Mouse (Mus musculus): Measurements from ENCODE around the gene Cox4i2. TPM values are rescaled to one million over a fixed set of nuclear protein-coding genes. Genes with fewer than 3 reads are reported as not detected.

Gene Cox4i2
- polyA plus RNA-seq, 1 experiment from 2014 or later = 4.8 TPM

GRCm38 (mm10) chr2:152756474-152757393, 2.8 kb downstream of the Cox4i2 start:
- 54% methylated on average over 17 of the region's 17 CpGs for WGBS
- ATAC-seq (ENCODE audit: low FRiP score) = no peak
- H3K4me1 ChIP-seq = peaks cover 15% of the 10 kb centered on the region
- no peaks in the 10 kb centered on the region for H3K9me3 ChIP-seq (replicated peaks)
- H3K9ac ChIP-seq (replicated peaks) = no peak overlapping the region
- H3K4me2 ChIP-seq = no peak overlapping the region
- no peak overlapping the region for H3K27ac ChIP-seq (replicated peaks)
- H3K36me3 ChIP-seq = no peaks in the 10 kb centered on the region
- H3K27me3 ChIP-seq (replicated peaks) = 0 out of 2 replicates have a peak, but pooled peaks cover 8% of the 10 kb centered on the region
- H3K4me3 ChIP-seq (replicated peaks) = no peak overlapping the region

- no peak for ATAC-seq (ENCODE audit: low FRiP score)
- no peak overlapping the region for H3K9ac ChIP-seq (replicated peaks)
- H3K27ac ChIP-seq (replicated peaks) = no peak overlapping the region
- no peak overlapping the region for H3K4me2 ChIP-seq
- H3K4me3 ChIP-seq (replicated peaks) = no peak overlapping the region
- peaks cover 15% of the 10 kb centered on the region for H3K4me1 ChIP-seq
- H3K9me3 ChIP-seq (replicated peaks) = no peaks in the 10 kb centered on the region
- 40% methylated on average over 2 of the region's 2 CpGs for WGBS
- H3K27me3 ChIP-seq (replicated peaks) = 0 out of 2 replicates have a peak, but pooled peaks cover 8% of the 10 kb centered on the region
- H3K36me3 ChIP-seq = no peaks in the 10 kb centered on the region
These were observed 3.5 kb downstream of the Cox4i2 start for GRCm38 (mm10) chr2:152757478-152757877.

GRCm38 (mm10) chr2:152758351-152758750, 4.4 kb downstream of the Cox4i2 start:
- Histone ChIP-seq H3K27me3 (replicated peaks) (0 out of 2 replicates have a peak, but pooled peaks cover 8% of the 10 kb centered on the region), H3K4me3 (replicated peaks) (no peak overlapping the region), H3K27ac (replicated peaks) (no peak overlapping the region), H3K9ac (replicated peaks) (no peak overlapping the region), H3K9me3 (replicated peaks) (no peaks in the 10 kb centered on the region), H3K36me3 (no peaks in the 10 kb centered on the region), H3K4me2 (no peak overlapping the region), H3K4me1 (peaks cover 15% of the 10 kb centered on the region)
- WGBS = 58% methylated on average over 4 of the region's 4 CpGs
- ATAC-seq (ENCODE audit: low FRiP score) = no peak

- Histone ChIP-seq H3K4me3 (replicated peaks) (no peak overlapping the region), H3K4me2 (no peak overlapping the region), H3K4me1 (peaks cover 15% of the 10 kb centered on the region), H3K9me3 (replicated peaks) (no peaks in the 10 kb centered on the region), H3K27me3 (replicated peaks) (no peaks in the 10 kb centered on the region), H3K9ac (replicated peaks) (no peak overlapping the region), H3K27ac (replicated peaks) (no peak overlapping the region), H3K36me3 (no peaks in the 10 kb centered on the region)
- 82% methylated on average over 6 of the region's 6 CpGs for WGBS
- no peak for ATAC-seq (ENCODE audit: low FRiP score)
These were observed 9.3 kb downstream of the Cox4i2 start for GRCm38 (mm10) chr2:152763310-152763709.

- 6% methylated on average over 14 of the region's 14 CpGs for WGBS
- Histone ChIP-seq H3K27me3 (replicated peaks) (no peaks in the 10 kb centered on the region), H3K4me1 (peaks cover 15% of the 10 kb centered on the region), H3K4me3 (replicated peaks) (no peak overlapping the region), H3K9ac (replicated peaks) (no peak overlapping the region), H3K27ac (replicated peaks) (no peak overlapping the region), H3K4me2 (peak overlapping the region; percentile 43), H3K9me3 (replicated peaks) (no peaks in the 10 kb centered on the region), H3K36me3 (no peaks in the 10 kb centered on the region)
- ATAC-seq (ENCODE audit: low FRiP score) = peak; percentile 34; the same call in 1 of the 2 replicates
These were observed 10.4 kb downstream of the Cox4i2 start for GRCm38 (mm10) chr2:152764172-152765044.

GRCm38 (mm10) chr2:152765045-152765674, 11.2 kb downstream of the Cox4i2 start:
- ATAC-seq (ENCODE audit: low FRiP score) = no peak

GRCm38 (mm10) chr2:152766387-152767123, 12.6 kb downstream of the Cox4i2 start:
- H3K27ac ChIP-seq (replicated peaks) = no peak overlapping the region
- 21% methylated on average over 25 of the region's 25 CpGs for WGBS
- H3K9ac ChIP-seq (replicated peaks) = no peak overlapping the region
- H3K27me3 ChIP-seq (replicated peaks) = no peaks in the 10 kb centered on the region
- no peaks in the 10 kb centered on the region for H3K36me3 ChIP-seq
- peak; percentile 32; the same call in 1 of the 2 replicates for ATAC-seq (ENCODE audit: low FRiP score)
- no peaks in the 10 kb centered on the region for H3K9me3 ChIP-seq (replicated peaks)
- no peak overlapping the region for H3K4me2 ChIP-seq
- peaks cover 15% of the 10 kb centered on the region for H3K4me1 ChIP-seq
- H3K4me3 ChIP-seq (replicated peaks) = no peak overlapping the region

More at GRCm38 (mm10) chr2:152765045-152765674, 11.2 kb downstream of the Cox4i2 start:
- Histone ChIP-seq H3K27ac (replicated peaks) (no peak overlapping the region), H3K27me3 (replicated peaks) (no peaks in the 10 kb centered on the region), H3K4me2 (peak overlapping the region; percentile 43), H3K4me1 (peaks cover 15% of the 10 kb centered on the region), H3K9me3 (replicated peaks) (no peaks in the 10 kb centered on the region), H3K4me3 (replicated peaks) (no peak overlapping the region), H3K36me3 (no peaks in the 10 kb centered on the region), H3K9ac (replicated peaks) (no peak overlapping the region)
- 14% methylated on average over 6 of the region's 7 CpGs for WGBS

- WGBS = 56% methylated on average over 12 of the region's 12 CpGs
- Histone ChIP-seq H3K9ac (replicated peaks) (no peak overlapping the region), H3K9me3 (replicated peaks) (no peaks in the 10 kb centered on the region), H3K36me3 (no peaks in the 10 kb centered on the region), H3K4me1 (peaks cover 15% of the 10 kb centered on the region), H3K4me3 (replicated peaks) (no peak overlapping the region), H3K27ac (replicated peaks) (no peak overlapping the region), H3K4me2 (no peak overlapping the region), H3K27me3 (replicated peaks) (no peaks in the 10 kb centered on the region)
- ATAC-seq (ENCODE audit: low FRiP score) = no peak
These were observed 13.8 kb downstream of the Cox4i2 start for GRCm38 (mm10) chr2:152767618-152768271.

GRCm38 (mm10) chr2:152769677-152770076, 15.7 kb downstream of the Cox4i2 start:
- Histone ChIP-seq H3K4me1 (peaks cover 7% of the 10 kb centered on the region), H3K4me3 (replicated peaks) (no peak overlapping the region), H3K27me3 (replicated peaks) (no peaks in the 10 kb centered on the region), H3K27ac (replicated peaks) (no peak overlapping the region), H3K9ac (replicated peaks) (no peak overlapping the region), H3K36me3 (no peaks in the 10 kb centered on the region), H3K4me2 (no peak overlapping the region), H3K9me3 (replicated peaks) (no peaks in the 10 kb centered on the region)
- 88% methylated on average over 7 of the region's 7 CpGs for WGBS
- no peak for ATAC-seq (ENCODE audit: low FRiP score)

GRCm38 (mm10) chr2:152771571-152771970, 17.6 kb downstream of the Cox4i2 start:
- H3K27me3 ChIP-seq (replicated peaks) = no peaks in the 10 kb centered on the region
- ATAC-seq (ENCODE audit: low FRiP score) = no peak
- no peaks in the 10 kb centered on the region for H3K9me3 ChIP-seq (replicated peaks)
- H3K9ac ChIP-seq (replicated peaks) = no peak overlapping the region
- H3K4me3 ChIP-seq (replicated peaks) = no peak overlapping the region
- no peak overlapping the region for H3K27ac ChIP-seq (replicated peaks)
- no peak overlapping the region for H3K4me2 ChIP-seq
- no peaks in the 10 kb centered on the region for H3K36me3 ChIP-seq
- H3K4me1 ChIP-seq = no peaks in the 10 kb centered on the region; the same call in 1 of the 2 replicates
- WGBS = 93% methylated on average over 9 of the region's 9 CpGs
